In the genomic region with DNA sequence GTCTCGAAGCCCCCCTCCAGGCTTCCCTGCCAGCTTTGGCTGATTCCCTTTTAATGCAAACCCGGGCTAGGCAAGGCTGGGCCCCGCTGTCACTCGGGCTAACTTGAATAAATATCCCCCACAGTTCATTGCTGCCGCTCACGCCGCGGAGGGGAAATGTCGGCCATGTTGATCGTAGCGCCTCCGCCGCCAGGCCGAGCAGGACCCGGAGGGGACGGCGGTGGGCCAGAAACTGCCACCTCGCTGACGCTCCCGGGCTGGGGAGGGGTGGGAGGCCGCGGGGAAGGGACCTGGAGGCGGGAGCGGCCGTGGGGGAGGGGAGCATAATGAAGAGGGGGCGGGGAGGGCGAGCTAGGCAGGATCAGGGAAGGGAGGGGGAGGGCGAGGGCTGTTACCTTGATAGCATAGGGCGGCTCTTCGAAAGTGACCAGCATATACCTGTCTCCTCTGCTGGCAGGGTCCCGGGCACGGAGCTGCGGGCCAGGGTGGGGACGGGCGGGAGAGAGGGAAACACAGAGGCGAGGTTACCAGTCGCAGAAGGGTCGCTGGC, we compare ENCODE assay signal across 8 mouse cellular contexts. TPM values are rescaled to one million over a fixed set of nuclear protein-coding genes. Genes with fewer than 3 reads are reported as not detected.
DNase-seq lines count a peak whose midpoint lies in the region; ATAC-seq lines count a peak whose summit lies in the region.

No protein-coding gene starts in this region.

- peak overlapping the region; percentile 79 for H3K4me3 ChIP-seq in hindbrain, embryonic 15.5 days

- H3K4me2 ChIP-seq in hindbrain, embryonic 15.5 days = peak overlapping the region; percentile 70

- ATAC-seq in hindbrain, embryonic 15.5 days (ENCODE audit: low FRiP score, low read depth) = peak; percentile 52

- peak overlapping the region; percentile 94 for H3K27ac ChIP-seq in hindbrain, embryonic 15.5 days (replicated peaks)

- DNase-seq in Muller cell, postnatal 12 days (ENCODE audit: inconsistent ontology term) = peak; percentile 79
- DNase-seq in cerebellum, postnatal 14 days = peak; percentile 87 to 92
- DNase-seq in frontal cortex, postnatal 25 days (ENCODE audit: low spot score in 2 of 2) = peak; percentile 50 to 55
- DNase-seq in left cerebral cortex, adult 11 months (ENCODE audit: low spot score) = peak; percentile 51
- DNase-seq in lung, postnatal 36 days = peak; percentile 85
- DNase-seq in retina, embryonic 14.5 days (ENCODE audit: low spot score) = peak; percentile 83
- peak; percentile 72 to 75 for DNase-seq in thymus, postnatal 36 days

- 0 out of 2 replicates have a peak, but pooled peaks cover 6% of the 10 kb centered on the region for H3K36me3 ChIP-seq in hindbrain, embryonic 15.5 days

- H3K9me3 ChIP-seq in hindbrain, embryonic 15.5 days = no peaks in the 10 kb centered on the region

- peak overlapping the region; percentile 87 for H3K9ac ChIP-seq in hindbrain, embryonic 15.5 days

- H3K4me1 ChIP-seq in hindbrain, embryonic 15.5 days (replicated peaks) = peaks cover 17% of the 10 kb centered on the region

- no peaks in the 10 kb centered on the region for H3K27me3 ChIP-seq in hindbrain, embryonic 15.5 days

- WGBS in hindbrain, embryonic 15.5 days = under 1% methylated on average over 31 of the region's 38 CpGs

RNA-seq across cellular contexts. Expression of a gene that starts 1.1 kb away (rescaled TPM):
- polyA plus RNA-seq in hindbrain, embryonic 15.5 days (2015; fragmentation: Nextera tagmentation; extraction: Ambion mirVana) = 14.5 and 14.7 TPM in 2 replicates

Comparison
In these comparisons a context has a peak if more than half of its experiments do, and no peak if none do; other contexts are left out.
1. Peak in every context shown above with its lines: DNase-seq, ATAC-seq, H3K4me3 ChIP-seq and H3K27ac ChIP-seq.